Mouse (Mus musculus): ENCODE measurements at regions not wholly inside any gene's neighbourhood (a gene's known extent, or its start where the extent isn't known, plus 50 kb on each side); places are given as distances from the start of the nearest gene placed in this dataset.

DNA sequence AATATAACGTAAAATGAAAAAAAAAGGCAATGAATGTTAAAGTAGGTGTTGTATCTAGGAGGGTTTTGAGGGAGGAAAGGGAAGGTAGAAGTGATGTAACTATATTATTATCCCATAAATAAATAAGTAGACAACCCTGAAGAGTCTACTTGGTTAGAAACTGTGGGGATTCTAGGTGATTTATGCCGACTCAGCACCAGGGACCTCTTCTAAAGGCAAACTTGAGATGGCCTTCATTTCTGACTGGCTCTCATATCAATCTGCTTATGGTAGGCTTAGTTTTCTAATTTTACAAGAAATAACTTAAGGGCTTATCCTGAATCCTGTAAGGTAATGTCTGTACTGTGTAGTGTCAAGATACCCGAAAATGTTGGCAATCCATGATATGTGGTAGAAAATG lies 263.0 kb upstream of the Ptbp2 start:
- Histone ChIP-seq H3K4me3 (ENCODE audit: insufficient read depth in 1 of 2, low read depth in 1 of 2, low read length in 2 of 2, poor library complexity in 1 of 2, severe bottlenecking in 1 of 2) (no peak overlapping the region), H3K4me1 (ENCODE audit: control insufficient read depth in 2 of 2, insufficient read depth in 2 of 2, low read length in 2 of 2, poor library complexity in 1 of 2) (no peaks in the 10 kb centered on the region), H3K27ac (ENCODE audit: insufficient read depth, low read depth, low read length, poor library complexity, severe bottlenecking) (no peak overlapping the region), H3K9me3 (ENCODE audit: control insufficient read depth, insufficient read depth, low read depth, low read length) (no peaks in the 10 kb centered on the region), H3K36me3 (ENCODE audit: control insufficient read depth, insufficient read depth, low read length, poor library complexity, severe bottlenecking) (no peaks in the 10 kb centered on the region), H3K9ac (ENCODE audit: insufficient read depth, low read depth, low read length, poor library complexity, severe bottlenecking) (no peak overlapping the region)
- no peak for DNase-seq (ENCODE audit: low read depth, low spot score)
- TF ChIP-seq ZNF384 (IDR thresholded peaks at IDR 0.05; ENCODE audit: low read depth, low read length) = no peak
- peak; percentile 74 for TF ChIP-seq MAFK (IDR thresholded peaks at IDR 0.05; ENCODE audit: insufficient read depth, low read depth, low read length)
- no peak for TF ChIP-seq ZC3H11A (IDR thresholded peaks at IDR 0.05; ENCODE audit: borderline replicate concordance, low read depth, low read length)
- no peak for TF ChIP-seq HCFC1 (IDR thresholded peaks at IDR 0.05; ENCODE audit: borderline replicate concordance, insufficient read depth, low read length)
- in situ Hi-C loops (cut with MboI; ENCODE audit: low sequenced_read_pairs in 2 of 2, unreplicated experiment in 2 of 2) = no loop called here

DNA sequence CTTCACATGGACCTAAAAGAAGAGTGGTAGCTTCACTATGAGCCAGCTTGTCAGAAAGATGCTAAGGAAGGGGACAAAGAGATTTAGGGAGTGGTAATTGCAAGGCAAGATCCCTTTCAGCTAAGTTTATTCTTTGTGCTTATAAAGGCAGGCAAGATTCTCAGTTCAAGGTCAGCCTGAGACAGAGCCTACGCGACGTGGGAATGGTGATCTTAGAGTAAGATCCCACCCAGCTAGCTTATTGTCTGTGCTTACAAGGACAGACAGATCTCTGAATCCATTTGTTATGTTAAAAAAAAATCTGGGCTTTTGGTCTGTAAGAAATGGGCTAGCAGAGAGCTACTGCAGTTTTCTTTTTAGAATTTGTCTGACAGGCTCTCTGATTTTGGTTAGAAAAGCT lies 253.3 kb upstream of the Ptbp2 start:
- in situ Hi-C loops (cut with MboI; ENCODE audit: low sequenced_read_pairs in 2 of 2, unreplicated experiment in 2 of 2) = no loop called here
- Histone ChIP-seq H3K9ac (ENCODE audit: insufficient read depth, low read depth, low read length, poor library complexity, severe bottlenecking) (no peak overlapping the region), H3K4me3 (ENCODE audit: insufficient read depth in 1 of 2, low read depth in 1 of 2, low read length in 2 of 2, poor library complexity in 1 of 2, severe bottlenecking in 1 of 2) (no peak overlapping the region), H3K36me3 (ENCODE audit: control insufficient read depth, insufficient read depth, low read length, poor library complexity, severe bottlenecking) (no peaks in the 10 kb centered on the region), H3K4me1 (ENCODE audit: control insufficient read depth in 2 of 2, insufficient read depth in 2 of 2, low read length in 2 of 2, poor library complexity in 1 of 2) (no peaks in the 10 kb centered on the region), H3K27ac (ENCODE audit: insufficient read depth, low read depth, low read length, poor library complexity, severe bottlenecking) (no peak overlapping the region), H3K9me3 (ENCODE audit: control insufficient read depth, insufficient read depth, low read depth, low read length) (no peaks in the 10 kb centered on the region)
- TF ChIP-seq HCFC1 (IDR thresholded peaks at IDR 0.05; ENCODE audit: borderline replicate concordance, insufficient read depth, low read length) (no peak), CHD2 (IDR thresholded peaks at IDR 0.05; ENCODE audit: low read depth, low read length) (no peak)
- no peak for DNase-seq (ENCODE audit: low read depth, low spot score)

DNA sequence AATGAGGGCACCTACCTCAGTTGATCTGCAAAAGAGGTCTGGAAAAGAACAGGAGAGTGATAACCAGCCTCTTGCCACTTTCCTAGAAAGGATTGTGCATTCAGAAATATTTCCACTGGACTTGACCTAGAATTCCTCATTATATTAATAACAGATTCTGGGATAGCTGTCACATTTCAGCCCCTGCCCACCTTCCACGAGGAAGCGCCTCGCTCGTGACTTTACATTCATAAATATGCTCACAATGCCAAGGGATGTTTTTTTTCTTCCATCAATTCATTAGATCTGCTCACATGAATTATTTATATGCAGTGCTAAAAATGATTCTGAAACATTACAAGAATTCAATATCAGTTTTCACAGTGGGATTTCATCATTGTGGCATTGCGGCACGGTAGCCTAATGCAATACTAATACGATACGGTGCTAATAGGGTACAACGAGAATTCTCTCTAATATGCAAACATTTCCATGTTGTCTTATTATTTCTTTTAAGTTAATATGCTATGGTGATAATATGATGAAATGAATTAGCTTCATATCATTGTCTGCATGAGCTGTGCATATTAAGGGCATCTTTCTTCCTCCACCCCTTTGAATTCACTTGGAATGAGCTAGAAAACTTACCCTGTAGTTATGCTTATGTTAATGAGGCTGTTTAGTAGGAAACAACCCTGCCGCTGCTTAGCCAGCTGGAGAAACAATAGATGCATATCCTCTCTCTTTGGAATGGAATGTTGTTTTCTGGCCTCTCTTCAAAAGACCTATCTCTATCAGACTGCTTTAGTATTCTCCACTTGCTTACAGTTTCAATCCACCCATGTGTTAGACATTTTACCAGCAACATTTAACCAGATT lies 235.8 kb upstream of the Ptbp2 start:
- H3K9me3 ChIP-seq (ENCODE audit: control insufficient read depth, insufficient read depth, low read depth, low read length) = no peaks in the 10 kb centered on the region
- in situ Hi-C loops (cut with MboI; ENCODE audit: low sequenced_read_pairs in 2 of 2, unreplicated experiment in 2 of 2) = no loop called here
- no peak overlapping the region for H3K9ac ChIP-seq (ENCODE audit: insufficient read depth, low read depth, low read length, poor library complexity, severe bottlenecking)
- H3K4me1 ChIP-seq (ENCODE audit: control insufficient read depth in 2 of 2, insufficient read depth in 2 of 2, low read length in 2 of 2, poor library complexity in 1 of 2) = no peaks in the 10 kb centered on the region
- no peak for DNase-seq (ENCODE audit: low read depth, low spot score)
- H3K4me3 ChIP-seq (ENCODE audit: insufficient read depth in 1 of 2, low read depth in 1 of 2, low read length in 2 of 2, poor library complexity in 1 of 2, severe bottlenecking in 1 of 2) = no peak overlapping the region
- TF ChIP-seq HCFC1 (IDR thresholded peaks at IDR 0.05; ENCODE audit: borderline replicate concordance, insufficient read depth, low read length) (no peak), MAFK (IDR thresholded peaks at IDR 0.05; ENCODE audit: insufficient read depth, low read depth, low read length) (no peak), ZC3H11A (IDR thresholded peaks at IDR 0.05; ENCODE audit: borderline replicate concordance, low read depth, low read length) (no peak), ZNF384 (IDR thresholded peaks at IDR 0.05; ENCODE audit: low read depth, low read length) (no peak), CHD2 (IDR thresholded peaks at IDR 0.05; ENCODE audit: low read depth, low read length) (no peak)
- H3K27ac ChIP-seq (ENCODE audit: insufficient read depth, low read depth, low read length, poor library complexity, severe bottlenecking) = no peak overlapping the region
- no peaks in the 10 kb centered on the region for H3K36me3 ChIP-seq (ENCODE audit: control insufficient read depth, insufficient read depth, low read length, poor library complexity, severe bottlenecking)

DNA sequence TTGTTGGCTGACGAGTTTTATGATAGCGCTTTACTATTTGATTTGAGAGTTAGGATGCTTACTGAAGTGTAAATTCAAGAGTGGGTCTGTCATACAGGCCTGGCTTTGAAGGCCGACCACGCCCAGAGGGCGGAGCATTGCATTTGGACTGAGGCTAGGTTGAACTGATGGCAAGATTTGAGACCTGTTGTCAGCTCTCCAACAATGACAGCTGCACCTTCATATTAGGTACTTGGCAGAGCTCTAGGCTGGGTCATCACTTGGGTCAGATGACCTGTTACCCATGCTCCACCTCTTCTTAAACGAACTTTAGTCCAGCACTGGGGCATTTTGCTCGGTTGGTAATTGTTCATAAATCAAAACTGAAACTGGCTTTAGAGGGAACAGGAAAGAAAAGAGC lies 231.1 kb upstream of the Ptbp2 start:
- Histone ChIP-seq H3K9ac (ENCODE audit: insufficient read depth, low read depth, low read length, poor library complexity, severe bottlenecking) (no peak overlapping the region), H3K36me3 (ENCODE audit: control insufficient read depth, insufficient read depth, low read length, poor library complexity, severe bottlenecking) (no peaks in the 10 kb centered on the region), H3K9me3 (ENCODE audit: control insufficient read depth, insufficient read depth, low read depth, low read length) (no peaks in the 10 kb centered on the region), H3K27ac (ENCODE audit: insufficient read depth, low read depth, low read length, poor library complexity, severe bottlenecking) (no peak overlapping the region), H3K4me3 (ENCODE audit: insufficient read depth in 1 of 2, low read depth in 1 of 2, low read length in 2 of 2, poor library complexity in 1 of 2, severe bottlenecking in 1 of 2) (no peak overlapping the region), H3K4me1 (ENCODE audit: control insufficient read depth in 2 of 2, insufficient read depth in 2 of 2, low read length in 2 of 2, poor library complexity in 1 of 2) (no peaks in the 10 kb centered on the region)
- TF ChIP-seq ZC3H11A (IDR thresholded peaks at IDR 0.05; ENCODE audit: borderline replicate concordance, low read depth, low read length) (no peak), CHD2 (IDR thresholded peaks at IDR 0.05; ENCODE audit: low read depth, low read length) (no peak), MAFK (IDR thresholded peaks at IDR 0.05; ENCODE audit: insufficient read depth, low read depth, low read length) (no peak), ZNF384 (IDR thresholded peaks at IDR 0.05; ENCODE audit: low read depth, low read length) (no peak), HCFC1 (IDR thresholded peaks at IDR 0.05; ENCODE audit: borderline replicate concordance, insufficient read depth, low read length) (no peak)
- in situ Hi-C loops (cut with MboI; ENCODE audit: low sequenced_read_pairs in 2 of 2, unreplicated experiment in 2 of 2) = no loop called here
- DNase-seq (ENCODE audit: low read depth, low spot score) = no peak

DNA sequence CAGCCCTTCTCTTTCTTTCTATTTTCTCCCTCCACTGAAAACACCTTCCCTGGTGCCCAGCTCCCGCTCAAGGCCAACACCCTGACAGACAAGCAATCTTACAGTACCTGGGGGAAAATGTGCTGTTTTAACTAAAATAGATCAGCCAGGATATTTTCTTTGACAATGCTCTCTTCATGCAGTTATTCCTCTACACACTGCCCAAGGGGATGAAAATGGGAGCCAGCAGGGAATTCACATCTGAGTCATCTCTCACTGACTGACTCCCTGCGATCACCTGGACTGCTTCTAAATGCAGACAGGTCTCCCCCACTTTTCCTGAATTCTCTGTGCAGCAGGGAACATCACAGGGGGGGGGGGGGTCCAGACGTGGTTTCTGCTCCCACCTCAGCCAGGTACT lies 227.6 kb upstream of the Ptbp2 start:
- no peak overlapping the region for H3K4me3 ChIP-seq (ENCODE audit: insufficient read depth in 1 of 2, low read depth in 1 of 2, low read length in 2 of 2, poor library complexity in 1 of 2, severe bottlenecking in 1 of 2)
- H3K9me3 ChIP-seq (ENCODE audit: control insufficient read depth, insufficient read depth, low read depth, low read length) = no peaks in the 10 kb centered on the region
- H3K27ac ChIP-seq (ENCODE audit: insufficient read depth, low read depth, low read length, poor library complexity, severe bottlenecking) = no peak overlapping the region
- in situ Hi-C loops (cut with MboI; ENCODE audit: low sequenced_read_pairs in 2 of 2, unreplicated experiment in 2 of 2) = no loop called here
- no peaks in the 10 kb centered on the region for H3K36me3 ChIP-seq (ENCODE audit: control insufficient read depth, insufficient read depth, low read length, poor library complexity, severe bottlenecking)
- DNase-seq (ENCODE audit: low read depth, low spot score) = no peak
- H3K4me1 ChIP-seq (ENCODE audit: control insufficient read depth in 2 of 2, insufficient read depth in 2 of 2, low read length in 2 of 2, poor library complexity in 1 of 2) = no peaks in the 10 kb centered on the region
- TF ChIP-seq CHD2 (IDR thresholded peaks at IDR 0.05; ENCODE audit: low read depth, low read length) = no peak
- no peak for TF ChIP-seq MAFK (IDR thresholded peaks at IDR 0.05; ENCODE audit: insufficient read depth, low read depth, low read length)
- no peak for TF ChIP-seq ZNF384 (IDR thresholded peaks at IDR 0.05; ENCODE audit: low read depth, low read length)
- TF ChIP-seq ZC3H11A (IDR thresholded peaks at IDR 0.05; ENCODE audit: borderline replicate concordance, low read depth, low read length) = no peak
- no peak for TF ChIP-seq HCFC1 (IDR thresholded peaks at IDR 0.05; ENCODE audit: borderline replicate concordance, insufficient read depth, low read length)
- H3K9ac ChIP-seq (ENCODE audit: insufficient read depth, low read depth, low read length, poor library complexity, severe bottlenecking) = no peak overlapping the region
